Mouse (Mus musculus): ENCODE measurements around the gene Chchd1. TPM values are rescaled to one million over a fixed set of nuclear protein-coding genes. Genes with fewer than 3 reads are reported as not detected.

Chchd1 gene
- polyA plus RNA-seq, 1 experiment from 2014 or later: 247 TPM

GRCm38 (mm10) chr14:20750503-20750902 is 47.7 kb downstream of the Chchd1 start:
- Histone ChIP-seq H3K36me3 (ENCODE audit: control insufficient read depth, insufficient read depth, low read length) (peaks cover 9% of the 10 kb centered on the region; the same call in 1 of the 2 replicates), H3K27ac (ENCODE audit: low read depth, low read length) (no peak overlapping the region), H3K9ac (ENCODE audit: low read depth, low read length) (no peak overlapping the region), H3K4me2 (no peak overlapping the region), H3K4me3 (ENCODE audit: low read depth, low read length) (no peak overlapping the region), H3K4me1 (replicated peaks; ENCODE audit: control insufficient read depth, insufficient read depth, low read length) (no peaks in the 10 kb centered on the region), H3K9me3 (ENCODE audit: control insufficient read depth, low read length) (no peaks in the 10 kb centered on the region), H3K27me3 (replicated peaks; ENCODE audit: control insufficient read depth, insufficient read depth, low read length) (no peaks in the 10 kb centered on the region)
- 81% methylated on average over 5 of the region's 5 CpGs for WGBS
- no peak for DNase-seq (ENCODE audit: low spot score)
- no peak for ATAC-seq (replicated peaks; ENCODE audit: low FRiP score)

GRCm38 (mm10) chr14:20753792-20754191 is 51.0 kb downstream of the Chchd1 start:
- Histone ChIP-seq H3K9me3 (ENCODE audit: control insufficient read depth, low read length) (no peaks in the 10 kb centered on the region), H3K27me3 (replicated peaks; ENCODE audit: control insufficient read depth, insufficient read depth, low read length) (no peaks in the 10 kb centered on the region), H3K4me1 (replicated peaks; ENCODE audit: control insufficient read depth, insufficient read depth, low read length) (no peaks in the 10 kb centered on the region), H3K36me3 (ENCODE audit: control insufficient read depth, insufficient read depth, low read length) (peaks cover 24% of the 10 kb centered on the region), H3K4me3 (ENCODE audit: low read depth, low read length) (no peak overlapping the region), H3K4me2 (no peak overlapping the region), H3K27ac (ENCODE audit: low read depth, low read length) (no peak overlapping the region), H3K9ac (ENCODE audit: low read depth, low read length) (no peak overlapping the region)
- ATAC-seq (replicated peaks; ENCODE audit: low FRiP score) (no peak), DNase-seq (ENCODE audit: low spot score) (no peak)
- WGBS: 48% methylated on average over 3 of the region's 3 CpGs

Small RNAs within 50 kb of the gene (microRNA-seq; reads per million reads assigned to microRNA genes)
- 2.8 reads per million for gene Mir6946 (ENCODE audit: borderline number of aligned reads)

Other genes with a start within 250 kb of the Chchd1 start
- 52.8 and 56.5 TPM in 2 replicates for gene Anxa7, start 222.9 kb upstream of the Chchd1 start, polyA plus RNA-seq (2014; fragmentation: Nextera tagmentation; extraction: Ambion mirVana)
- gene Mss51, start 206.1 kb upstream of the Chchd1 start, polyA plus RNA-seq (2014; fragmentation: Nextera tagmentation; extraction: Ambion mirVana): 0.86 and 1.2 TPM in 2 replicates
- 41.9 and 42.0 TPM in 2 replicates for gene Ppp3cb, start 156.4 kb upstream of the Chchd1 start, polyA plus RNA-seq (2014; fragmentation: Nextera tagmentation; extraction: Ambion mirVana)
- gene Usp54, start 61.9 kb upstream of the Chchd1 start, polyA plus RNA-seq (2014; fragmentation: Nextera tagmentation; extraction: Ambion mirVana): 5.8 and 6.0 TPM in 2 replicates
- 0.23 and 0.95 TPM in 2 replicates for gene Myoz1, start 46.5 kb upstream of the Chchd1 start, polyA plus RNA-seq (2014; fragmentation: Nextera tagmentation; extraction: Ambion mirVana)
- 0.68 and 1.5 TPM in 2 replicates for gene Synpo2l, start 34.7 kb upstream of the Chchd1 start, polyA plus RNA-seq (2014; fragmentation: Nextera tagmentation; extraction: Ambion mirVana)
- 85.5 and 99.0 TPM in 2 replicates for gene Sec24c, start 28.7 kb upstream of the Chchd1 start, polyA plus RNA-seq (2014; fragmentation: Nextera tagmentation; extraction: Ambion mirVana)
- 14.2 and 14.9 TPM in 2 replicates for gene Fut11, start 8.0 kb upstream of the Chchd1 start, polyA plus RNA-seq (2014; fragmentation: Nextera tagmentation; extraction: Ambion mirVana)
- gene Zswim8, start 4.5 kb downstream of the Chchd1 start, polyA plus RNA-seq (2014; fragmentation: Nextera tagmentation; extraction: Ambion mirVana): 12.0 and 17.2 TPM in 2 replicates
- 32.6 and 34.5 TPM in 2 replicates for gene Ndst2, start 31.6 kb downstream of the Chchd1 start, polyA plus RNA-seq (2014; fragmentation: Nextera tagmentation; extraction: Ambion mirVana)
- 23.0 and 28.6 TPM in 2 replicates for gene Camk2g, start 91.1 kb downstream of the Chchd1 start, polyA plus RNA-seq (2014; fragmentation: Nextera tagmentation; extraction: Ambion mirVana)
- gene Plau, start 133.7 kb downstream of the Chchd1 start, polyA plus RNA-seq (2014; fragmentation: Nextera tagmentation; extraction: Ambion mirVana): 0.49 and 0.88 TPM in 2 replicates
- 59.0 and 66.1 TPM in 2 replicates for gene Vcl, start 226.4 kb downstream of the Chchd1 start, polyA plus RNA-seq (2014; fragmentation: Nextera tagmentation; extraction: Ambion mirVana)